Mouse (Mus musculus) cerebellum, adult 2 months (tissue): Measurements from ENCODE around the gene Arsg.

ENCODE experiments used
- CTCF ChIP-seq: fragments of 200-500 bp; IDR thresholded peaks from 2 replicates; pipeline ENCODE4 v1.5.1; 2011; ENCODE audit warnings: low read depth, mild to moderate bottlenecking, control low read depth, low read length, moderate library complexity, borderline replicate concordance; ENCODE audit not compliant: insufficient read depth
- POLR2A ChIP-seq: fragments of 200-500 bp; IDR thresholded peaks from 2 replicates; pipeline ENCODE4 v1.6.1; 2011; ENCODE audit warnings: low read length, control low read depth, borderline replicate concordance; ENCODE audit not compliant: insufficient read depth

DNA sequence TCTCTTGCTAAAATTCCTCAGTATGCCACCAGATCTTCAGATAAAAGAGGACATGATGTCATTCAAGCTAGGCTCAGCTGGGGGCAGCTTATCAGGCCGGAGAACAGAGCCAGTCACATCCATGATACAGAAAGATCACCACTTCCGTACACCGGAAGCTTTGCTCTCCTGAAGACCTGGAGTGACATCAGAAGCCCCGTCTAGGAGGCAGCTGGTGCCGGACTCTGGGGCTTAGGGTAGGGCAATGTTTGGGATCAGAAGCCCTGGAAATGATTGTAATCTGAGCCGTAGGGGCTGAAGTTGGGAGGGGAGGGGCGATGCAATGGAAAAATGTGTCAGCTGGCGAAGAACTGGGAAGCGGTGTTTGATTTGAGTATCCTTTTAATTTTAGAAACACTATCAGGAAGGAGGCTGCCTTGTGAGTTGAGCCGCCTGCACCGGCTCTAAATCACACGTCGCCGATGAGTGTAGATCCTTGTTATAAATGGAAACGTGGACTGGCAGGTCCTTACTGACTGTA, 149.4 kb downstream of the Arsg start:
- TF ChIP-seq CTCF (no peak), POLR2A (no peak)
